Mouse (Mus musculus) CH12.LX (cell line): Measurements from ENCODE around the gene Wdfy2.

Experiments
- CHD2 ChIP-seq: IDR thresholded peaks from 2 replicates; pipeline ENCODE4 v1.6.1; 2011; ENCODE audit warnings: low read length, improper control_type of control experiment
- CTCF ChIP-seq, 2 experiments: IDR thresholded peaks in 1 of 2; conservative IDR thresholded peaks in 1 of 2; 2 replicates each; pipeline ENCODE4 v1.5.1; 2011 to 2012; ENCODE audit warnings: low read depth in 2 of 2, low read length in 2 of 2, improper control_type of control experiment in 1 of 2, inconsistent platforms in 1 of 2, mild to moderate bottlenecking in 1 of 2, moderate library complexity in 1 of 2
- EP300 ChIP-seq: IDR thresholded peaks from 2 replicates; pipeline ENCODE4 v1.6.1; 2011; ENCODE audit warnings: low read length, improper control_type of control experiment
- POLR2A ChIP-seq: IDR thresholded peaks from 2 replicates; pipeline ENCODE4 v1.6.1; 2011; ENCODE audit warnings: low read depth, mild to moderate bottlenecking, improper control_type of control experiment, low read length
- POLR2AphosphoS2 ChIP-seq: IDR thresholded peaks from 2 replicates; pipeline ENCODE4 v1.6.1; 2011; ENCODE audit warnings: low read depth, low read length, improper control_type of control experiment
- RCOR1 ChIP-seq: conservative IDR thresholded peaks from 2 replicates; pipeline ENCODE4 v1.6.1; 2012; ENCODE audit warnings: low read depth, mild to moderate bottlenecking, inconsistent platforms, low read length, improper control_type of control experiment
- TCF12 ChIP-seq: IDR thresholded peaks from 2 replicates; pipeline ENCODE4 v1.6.1; 2014; ENCODE audit warnings: low read depth, mild to moderate bottlenecking, inconsistent platforms, low read length, improper control_type of control experiment
- ZMIZ1 ChIP-seq: IDR thresholded peaks from 2 replicates; pipeline ENCODE4 v1.6.1; 2012; ENCODE audit warnings: low read depth, mild to moderate bottlenecking, inconsistent platforms, low read length, improper control_type of control experiment
- ZNF384 ChIP-seq: IDR thresholded peaks from 2 replicates; pipeline ENCODE4 v1.6.1; 2012; ENCODE audit warnings: low read depth, low read length, improper control_type of control experiment, inconsistent platforms

DNA sequence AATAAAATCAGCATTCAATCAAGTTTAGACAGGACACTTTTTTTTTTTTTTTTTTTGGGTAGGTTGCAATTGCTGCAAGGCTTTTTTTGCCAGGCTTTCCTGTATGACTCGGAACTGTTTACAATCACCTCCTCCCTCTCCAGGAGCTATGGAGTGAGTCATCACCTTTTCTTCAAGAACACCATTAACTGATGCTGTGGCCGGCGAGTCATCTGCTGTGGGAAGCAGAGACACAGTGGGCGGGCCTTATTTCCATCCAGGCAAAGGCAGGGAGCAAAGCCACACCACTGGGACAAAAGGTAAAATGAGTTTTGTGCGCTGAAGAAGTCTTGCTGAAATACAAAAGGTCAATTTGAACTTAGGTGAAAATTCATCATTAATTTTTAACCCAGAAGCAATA is 24.7 kb upstream of the Wdfy2 start:
- peak; percentile 27; the same call in 1 of the 2 replicates for TF ChIP-seq ZNF384
- no peak for TF ChIP-seq ZMIZ1
- no peak for TF ChIP-seq TCF12
- no peak for TF ChIP-seq POLR2A
- no peak for TF ChIP-seq RCOR1
- no peak for TF ChIP-seq CTCF (conservative IDR thresholded peaks at IDR 0.05 in 1 of 2, IDR thresholded peaks at IDR 0.05 in 1 of 2; ENCODE audit: low read depth in 2 of 2, low read length in 2 of 2)
- no peak for TF ChIP-seq POLR2AphosphoS2
- no peak for TF ChIP-seq EP300
- no peak for TF ChIP-seq CHD2
